Mouse (Mus musculus) midbrain, embryonic 16.5 days (tissue): ENCODE results near the gene Dbnl. TPM values are rescaled to one million over a fixed set of nuclear protein-coding genes. Genes with fewer than 3 reads are reported as not detected.

Experiments
- ATAC-seq: fragments of 200-750 bp; cut with Nextera tagmentation; 2 replicates; pipeline ENCODE4 v1.8.0; 2017; ENCODE audit warnings: moderate TSS enrichment
- H3K27ac ChIP-seq: fragments of 300-500 bp; sonication (generic); 2 replicates; pipeline ENCODE4 v1.5.1; 2014; ENCODE audit warnings: mild to moderate bottlenecking, low read length, mixed read lengths
- H3K27me3 ChIP-seq: fragments of 300-500 bp; sonication (generic); 2 replicates; pipeline ENCODE4 v1.6.1; 2014; ENCODE audit warnings: low read depth, low read length, mixed read lengths; ENCODE audit not compliant: control insufficient read depth, insufficient read depth
- H3K36me3 ChIP-seq: fragments of 300-500 bp; sonication (generic); 2 replicates; pipeline ENCODE4 v1.6.1; 2014; ENCODE audit warnings: mild to moderate bottlenecking, low read length, moderate library complexity, mixed read lengths; ENCODE audit not compliant: control insufficient read depth, insufficient read depth
- H3K4me1 ChIP-seq: fragments of 300-500 bp; sonication (generic); 2 replicates; pipeline ENCODE4 v1.6.1; 2014; ENCODE audit warnings: mild to moderate bottlenecking, low read length, mixed read lengths; ENCODE audit not compliant: control insufficient read depth, insufficient read depth
- H3K4me2 ChIP-seq: fragments of 300-500 bp; sonication (generic); 2 replicates; pipeline ENCODE4 v1.6.1; 2014; ENCODE audit warnings: mild to moderate bottlenecking, low read length, mixed read lengths
- H3K4me3 ChIP-seq: fragments of 300-500 bp; sonication (generic); 2 replicates; pipeline ENCODE4 v1.5.1; 2014; ENCODE audit warnings: low read depth, mild to moderate bottlenecking, low read length, moderate library complexity, mixed read lengths
- H3K9ac ChIP-seq: fragments of 300-500 bp; sonication (generic); 2 replicates; pipeline ENCODE4 v1.6.1; 2014; ENCODE audit warnings: low read depth, low read length, mixed read lengths
- H3K9me3 ChIP-seq: fragments of 300-500 bp; sonication (generic); replicated peaks from 2 replicates; pipeline ENCODE4 v1.6.1; 2014; ENCODE audit warnings: mild to moderate bottlenecking, low read length, mixed read lengths; ENCODE audit not compliant: control insufficient read depth, poor library complexity, severe bottlenecking
- WGBS: fragments of 180-500 bp; shearing (Covaris S2); extraction: QIAGEN DNeasy Blood & Tissue Kit; methylation state at CpG from one replicate; pipeline ENCODE4 v1.1.7; 2014; 5-methylcytosine and 5-hydroxymethylcytosine counted together
- polyA plus RNA-seq: library from polyadenylated mRNA; unstranded; fragments of >200 nt; fragmentation: Nextera tagmentation; extraction: Ambion mirVana; gene quantifications from 2 replicates; pipeline ENCODE4 v1.2.1, GENCODE M21; 2015

Gene Dbnl
- polyA plus RNA-seq, 1 experiment from 2014 or later: 152 TPM

DNA sequence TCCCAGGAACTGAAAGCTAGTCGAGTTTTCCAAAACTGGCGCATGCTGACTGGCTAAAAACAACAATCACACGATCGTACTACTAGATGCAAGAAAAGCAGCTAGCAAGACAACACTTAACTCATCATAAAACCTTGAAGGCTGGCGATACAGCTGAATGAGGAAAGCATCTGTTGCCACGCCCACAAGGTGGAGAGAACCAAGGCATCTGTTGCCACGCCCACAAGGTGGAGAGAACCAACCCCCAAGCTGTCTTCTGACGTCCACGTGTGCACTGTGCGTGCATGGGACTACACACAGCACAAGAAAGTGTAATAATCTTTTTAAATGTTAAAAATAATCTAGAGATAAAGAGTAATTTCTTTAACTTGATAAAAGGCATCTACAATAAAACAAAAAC is 25.1 kb downstream of the Dbnl start:
- no peak for ATAC-seq
- H3K36me3 ChIP-seq: no peaks in the 10 kb centered on the region
- H3K27me3 ChIP-seq: no peaks in the 10 kb centered on the region
- H3K4me2 ChIP-seq: no peak overlapping the region
- no peak overlapping the region for H3K4me3 ChIP-seq
- H3K9ac ChIP-seq: no peak overlapping the region
- H3K4me1 ChIP-seq: no peaks in the 10 kb centered on the region
- H3K27ac ChIP-seq: no peak overlapping the region
- WGBS: 82% methylated on average over 10 of the region's 10 CpGs
- no peaks in the 10 kb centered on the region for H3K9me3 ChIP-seq

DNA sequence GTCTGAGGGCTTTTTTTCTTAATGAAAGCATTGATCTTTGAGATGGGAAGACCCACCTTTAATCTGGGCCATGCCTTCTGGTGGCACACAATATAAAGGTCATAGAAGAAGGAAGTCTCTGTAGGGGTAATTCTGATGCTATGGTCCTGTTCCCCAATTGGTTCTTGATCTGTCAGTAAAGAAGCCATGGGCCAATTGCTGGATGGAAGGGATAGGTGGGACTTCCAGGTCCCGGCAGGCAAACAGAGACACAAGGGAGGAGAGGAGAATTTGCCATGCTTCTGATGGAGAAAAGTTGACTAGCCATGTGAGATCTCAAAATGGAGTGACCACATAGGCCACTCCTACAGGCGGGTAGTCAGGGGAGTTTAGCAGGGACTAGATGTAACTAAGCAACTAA is 30.9 kb downstream of the Dbnl start:
- WGBS: 68% methylated on average over 2 of the region's 2 CpGs
- Histone ChIP-seq H3K9ac (no peak overlapping the region), H3K9me3 (no peaks in the 10 kb centered on the region), H3K27ac (no peak overlapping the region), H3K4me1 (no peaks in the 10 kb centered on the region), H3K4me3 (no peak overlapping the region), H3K27me3 (no peaks in the 10 kb centered on the region), H3K4me2 (no peak overlapping the region), H3K36me3 (no peaks in the 10 kb centered on the region)
- no peak for ATAC-seq

DNA sequence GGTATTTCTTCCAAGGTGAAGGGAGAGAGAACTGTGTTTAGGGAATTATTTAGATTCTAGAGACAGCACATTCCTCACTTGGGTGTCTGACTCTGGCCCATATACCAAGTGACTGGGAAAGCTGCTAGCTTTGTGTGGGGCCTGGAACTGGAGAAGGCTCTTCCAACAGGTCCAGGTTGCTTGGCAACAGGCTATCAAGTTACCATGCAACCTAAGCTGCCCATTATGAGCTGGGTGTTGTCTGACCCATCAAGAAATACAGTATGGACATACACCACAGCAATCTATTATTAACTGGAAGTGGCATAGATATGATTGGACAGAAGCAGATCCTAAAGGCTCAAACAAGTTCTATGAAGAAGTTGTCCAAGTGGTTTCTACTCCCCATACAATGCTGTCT is 37.1 kb downstream of the Dbnl start:
- H3K4me2 ChIP-seq: no peak overlapping the region
- H3K36me3 ChIP-seq: peaks cover 5% of the 10 kb centered on the region
- H3K4me3 ChIP-seq: no peak overlapping the region
- no peaks in the 10 kb centered on the region for H3K27me3 ChIP-seq
- ATAC-seq: no peak
- no peak overlapping the region for H3K27ac ChIP-seq
- no peaks in the 10 kb centered on the region for H3K9me3 ChIP-seq
- H3K4me1 ChIP-seq: no peaks in the 10 kb centered on the region
- no peak overlapping the region for H3K9ac ChIP-seq

DNA sequence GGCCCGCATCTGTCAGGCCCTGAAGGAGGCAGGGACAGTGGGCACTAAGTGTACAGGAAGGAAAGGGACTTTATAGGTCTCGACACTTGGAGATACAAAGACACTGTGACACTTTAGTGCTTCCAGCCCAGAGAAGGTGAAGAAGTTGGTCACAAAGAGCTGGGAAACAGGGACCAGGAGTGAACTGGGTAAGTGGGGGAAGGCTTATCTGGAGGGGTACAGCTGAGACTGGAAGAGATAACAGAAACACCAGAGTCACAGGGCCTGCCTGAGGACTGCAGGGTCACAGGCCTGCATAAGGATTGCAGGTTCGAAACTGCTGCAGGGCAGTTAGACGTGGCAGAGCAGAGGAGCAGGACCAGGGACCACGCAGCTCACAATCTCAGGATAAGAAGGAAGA is 39.6 kb downstream of the Dbnl start:
- H3K4me3 ChIP-seq: no peak overlapping the region
- H3K4me2 ChIP-seq: no peak overlapping the region
- no peak overlapping the region for H3K9ac ChIP-seq
- 91% methylated on average over 5 of the region's 5 CpGs for WGBS
- H3K27ac ChIP-seq: no peak overlapping the region
- no peaks in the 10 kb centered on the region for H3K4me1 ChIP-seq
- no peak for ATAC-seq
- H3K27me3 ChIP-seq: no peaks in the 10 kb centered on the region
- H3K36me3 ChIP-seq: peaks cover 8% of the 10 kb centered on the region
- no peaks in the 10 kb centered on the region for H3K9me3 ChIP-seq

DNA sequence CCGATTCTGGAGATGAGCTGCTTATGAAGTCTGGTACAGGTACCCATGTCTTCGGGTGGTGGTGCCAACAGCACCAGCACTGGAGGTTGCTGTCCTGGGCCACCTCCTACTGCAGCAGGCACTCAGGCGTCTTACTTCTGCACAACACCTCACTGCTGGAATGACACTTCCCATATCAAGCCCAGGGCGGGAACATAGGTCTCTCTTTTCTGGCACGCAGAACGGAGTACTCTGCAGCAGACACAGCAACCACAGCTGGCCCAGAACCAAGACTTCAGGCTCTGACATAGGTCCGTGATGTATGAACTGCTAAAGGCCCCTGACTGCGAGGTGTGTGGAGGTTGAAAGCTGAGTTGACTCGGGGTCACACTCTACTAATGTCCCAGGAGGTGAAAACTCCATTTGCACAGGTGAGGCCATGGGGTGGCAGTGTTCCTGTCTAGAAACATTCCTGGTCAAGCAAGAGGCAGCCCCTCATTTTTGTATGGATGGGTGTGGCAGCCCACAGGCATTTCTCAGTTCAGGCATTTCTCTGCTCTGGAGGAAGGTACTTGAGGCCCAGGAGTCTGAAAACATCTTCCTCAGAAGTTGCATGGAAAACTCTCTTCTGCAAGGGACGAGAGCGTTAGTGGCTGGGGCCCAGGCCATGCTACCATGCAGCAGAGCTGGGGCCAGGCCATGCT is 40.4 kb downstream of the Dbnl start:
- H3K27ac ChIP-seq: no peak overlapping the region
- no peak overlapping the region for H3K9ac ChIP-seq
- H3K36me3 ChIP-seq: peaks cover 8% of the 10 kb centered on the region
- no peaks in the 10 kb centered on the region for H3K27me3 ChIP-seq
- H3K4me3 ChIP-seq: no peak overlapping the region
- no peak overlapping the region for H3K4me2 ChIP-seq
- no peaks in the 10 kb centered on the region for H3K9me3 ChIP-seq
- no peak for ATAC-seq
- H3K4me1 ChIP-seq: no peaks in the 10 kb centered on the region
- 93% methylated on average over 11 of the region's 11 CpGs for WGBS

DNA sequence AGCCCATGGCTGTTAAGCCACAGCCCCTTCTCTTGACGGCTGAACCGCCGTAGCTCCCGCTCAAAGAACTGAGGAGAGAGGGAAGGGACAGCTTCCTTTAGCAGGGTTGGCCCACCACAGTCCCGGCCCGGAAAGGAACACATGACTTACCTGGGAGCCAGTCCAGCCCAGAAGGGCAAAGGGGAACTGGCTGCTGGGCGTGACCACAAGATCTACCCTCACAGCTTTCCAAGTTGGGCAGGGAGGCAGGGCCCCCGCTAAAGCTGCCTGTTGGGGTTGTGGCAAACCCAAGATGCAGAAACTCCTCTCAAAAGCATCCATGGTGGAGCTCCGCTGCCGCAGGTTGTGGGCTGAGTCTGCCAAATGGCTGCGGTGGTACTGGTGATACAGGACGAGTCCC is 41.0 kb downstream of the Dbnl start:
- Histone ChIP-seq H3K4me1 (no peaks in the 10 kb centered on the region), H3K4me3 (no peak overlapping the region), H3K4me2 (no peak overlapping the region), H3K27me3 (no peaks in the 10 kb centered on the region), H3K36me3 (peaks cover 8% of the 10 kb centered on the region), H3K27ac (no peak overlapping the region), H3K9me3 (no peaks in the 10 kb centered on the region), H3K9ac (no peak overlapping the region)
- no peak for ATAC-seq
- 94% methylated on average over 12 of the region's 12 CpGs for WGBS

DNA sequence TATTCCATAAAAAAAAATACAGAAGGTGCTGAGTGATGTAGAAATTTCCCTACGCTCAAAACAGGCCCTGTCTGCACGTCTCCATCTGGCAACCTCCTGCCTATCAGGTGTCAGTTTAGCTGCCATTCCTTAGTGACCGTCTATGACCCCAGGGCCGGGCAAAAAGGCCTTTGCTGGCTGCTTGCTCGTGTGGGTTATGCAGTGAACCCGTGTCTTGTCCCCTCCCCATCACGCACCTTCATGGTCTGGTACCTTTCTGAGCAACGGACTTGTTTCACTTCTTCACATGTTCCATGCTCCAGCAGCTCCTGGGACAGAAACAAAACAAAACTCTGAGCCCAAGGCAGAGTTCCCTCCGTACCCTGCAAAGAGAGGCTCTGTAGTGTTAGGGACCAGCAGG is 46.2 kb downstream of the Dbnl start:
- H3K36me3 ChIP-seq: 0 out of 2 replicates have a peak, but pooled peaks cover 3% of the 10 kb centered on the region
- H3K4me1 ChIP-seq: peaks cover 4% of the 10 kb centered on the region; the same call in 1 of the 2 replicates
- no peak overlapping the region for H3K27ac ChIP-seq
- H3K4me2 ChIP-seq: no peak overlapping the region
- no peak overlapping the region for H3K4me3 ChIP-seq
- no peak overlapping the region for H3K9ac ChIP-seq
- WGBS: 92% methylated on average over 9 of the region's 9 CpGs
- H3K9me3 ChIP-seq: no peaks in the 10 kb centered on the region
- H3K27me3 ChIP-seq: no peaks in the 10 kb centered on the region
- no peak for ATAC-seq

DNA sequence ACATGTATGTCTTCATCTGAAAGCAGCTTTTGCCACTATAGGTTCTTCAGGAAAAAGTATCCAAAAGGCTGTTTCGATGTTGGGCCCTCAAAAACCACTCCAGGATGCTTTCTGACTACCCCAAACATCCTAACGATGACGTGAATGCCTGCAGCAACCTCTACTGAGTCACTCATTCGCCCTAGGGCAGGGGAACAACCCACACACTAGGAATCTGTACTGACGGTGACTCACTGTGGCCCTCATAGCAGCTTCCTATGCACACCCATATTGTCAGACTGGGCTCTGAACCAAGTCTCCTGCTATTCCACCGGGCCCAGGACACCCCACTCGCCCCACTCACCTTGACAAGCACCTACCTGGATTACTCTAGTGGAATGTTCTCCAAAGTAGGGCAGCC is 46.8 kb downstream of the Dbnl start:
- Histone ChIP-seq H3K27ac (no peak overlapping the region), H3K27me3 (no peaks in the 10 kb centered on the region), H3K36me3 (0 out of 2 replicates have a peak, but pooled peaks cover 3% of the 10 kb centered on the region), H3K4me2 (no peak overlapping the region), H3K4me1 (peaks cover 4% of the 10 kb centered on the region; the same call in 1 of the 2 replicates), H3K9ac (no peak overlapping the region), H3K9me3 (no peaks in the 10 kb centered on the region), H3K4me3 (no peak overlapping the region)
- no peak for ATAC-seq
- whole genome bisulfite sequencing: 93% methylated on average over 7 of the region's 7 CpGs

DNA sequence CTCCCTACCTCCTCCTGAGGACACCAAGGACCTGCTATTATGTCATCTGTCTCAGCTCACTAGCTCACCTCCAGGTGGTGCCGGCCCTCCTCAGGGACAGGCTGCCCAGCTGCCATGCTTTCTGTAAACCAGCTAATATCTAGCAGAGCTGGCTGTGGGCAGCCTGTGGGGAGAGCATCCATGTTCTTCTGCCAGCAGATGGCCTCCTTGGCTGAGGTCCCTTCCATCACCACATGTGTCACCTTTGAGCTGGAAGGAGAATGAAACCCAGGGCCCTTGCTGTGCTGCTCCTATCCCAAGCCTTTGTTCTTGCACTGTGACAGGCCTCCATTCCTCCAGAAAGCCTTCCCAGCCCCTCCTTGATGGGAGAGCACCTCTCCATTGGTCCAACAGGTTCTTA is 47.8 kb downstream of the Dbnl start:
- 50% methylated on average over 1 of the region's 1 CpGs for WGBS
- H3K27ac ChIP-seq: no peak overlapping the region
- peaks cover 4% of the 10 kb centered on the region; the same call in 1 of the 2 replicates for H3K4me1 ChIP-seq
- no peak for ATAC-seq
- H3K9ac ChIP-seq: no peak overlapping the region
- H3K9me3 ChIP-seq: no peaks in the 10 kb centered on the region
- no peaks in the 10 kb centered on the region for H3K27me3 ChIP-seq
- H3K36me3 ChIP-seq: no peaks in the 10 kb centered on the region
- H3K4me2 ChIP-seq: no peak overlapping the region
- H3K4me3 ChIP-seq: no peak overlapping the region
